Mouse (Mus musculus) forebrain, embryonic 10.5 days (tissue): ENCODE results near the gene Ggt5. TPM values are rescaled to one million over a fixed set of nuclear protein-coding genes. Genes with fewer than 3 reads are reported as not detected.

Experiments used
- DNase-seq: peaks from one replicate; pipeline ENCODE4 v3.0.0-alpha.2; 2017; ENCODE audit warnings: low spot score; ENCODE audit errors: extremely low spot score
- H3K27ac ChIP-seq: fragments of 300-500 bp; sonication (generic); 2 replicates; pipeline ENCODE4 v1.5.1; 2016; ENCODE audit warnings: mild to moderate bottlenecking
- H3K27me3 ChIP-seq: fragments of 300-500 bp; sonication (generic); 2 replicates; pipeline ENCODE4 v1.6.1; 2016; ENCODE audit warnings: mild to moderate bottlenecking; ENCODE audit not compliant: poor library complexity, severe bottlenecking
- H3K36me3 ChIP-seq: fragments of 300-500 bp; sonication (generic); replicated peaks from 2 replicates; pipeline ENCODE4 v1.6.1; 2016; ENCODE audit warnings: mild to moderate bottlenecking, moderate library complexity
- H3K4me1 ChIP-seq: fragments of 300-500 bp; sonication (generic); 2 replicates; pipeline ENCODE4 v1.6.1; 2016
- H3K4me3 ChIP-seq: fragments of 300-500 bp; sonication (generic); 2 replicates; pipeline ENCODE4 v1.5.1; 2016; ENCODE audit warnings: mild to moderate bottlenecking, moderate library complexity
- H3K9me3 ChIP-seq: fragments of 300-500 bp; sonication (generic); 2 replicates; pipeline ENCODE4 v1.6.1; 2016; ENCODE audit warnings: mild to moderate bottlenecking, moderate library complexity
- WGBS: fragments of 180-500 bp; shearing (Covaris S2); methylation state at CpG from one replicate; pipeline ENCODE4 v1.1.7; 2016; 5-methylcytosine and 5-hydroxymethylcytosine counted together
- polyA plus RNA-seq: library from polyadenylated mRNA; unstranded; fragments of >200 nt; fragmentation: Nextera tagmentation; extraction: Ambion mirVana; gene quantifications from 2 replicates; pipeline ENCODE4 v1.2.1, GENCODE M21; 2016

Ggt5 gene
- polyA plus RNA-seq, 1 experiment from 2014 or later = 0.97 TPM

DNA sequence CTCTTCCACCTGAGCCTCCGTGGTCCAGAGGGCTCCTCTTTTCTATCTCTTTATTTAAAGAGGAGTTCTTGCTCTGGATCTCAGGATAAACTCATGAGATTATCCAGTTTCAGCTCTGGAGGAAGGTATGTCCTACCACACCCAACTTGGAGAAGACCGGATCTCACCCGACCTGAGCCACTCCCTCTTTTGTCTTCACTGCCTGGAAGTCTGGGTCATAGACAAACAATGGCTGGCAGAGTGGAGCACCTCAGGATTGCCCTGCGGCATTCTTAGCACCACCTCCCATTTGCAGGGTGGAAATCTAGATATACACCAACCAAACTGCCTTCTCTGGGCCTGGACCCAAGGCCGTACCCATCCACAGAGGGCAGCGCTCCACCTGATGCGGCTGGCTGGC is 59.9 kb downstream of the Ggt5 start:
- Histone ChIP-seq H3K4me1 (peaks cover 8% of the 10 kb centered on the region), H3K9me3 (no peaks in the 10 kb centered on the region), H3K27ac (no peak overlapping the region), H3K4me3 (no peak overlapping the region), H3K36me3 (peaks cover 89% of the 10 kb centered on the region), H3K27me3 (no peaks in the 10 kb centered on the region)
- DNase-seq = no peak
- WGBS = 92% methylated on average over 7 of the region's 7 CpGs

DNA sequence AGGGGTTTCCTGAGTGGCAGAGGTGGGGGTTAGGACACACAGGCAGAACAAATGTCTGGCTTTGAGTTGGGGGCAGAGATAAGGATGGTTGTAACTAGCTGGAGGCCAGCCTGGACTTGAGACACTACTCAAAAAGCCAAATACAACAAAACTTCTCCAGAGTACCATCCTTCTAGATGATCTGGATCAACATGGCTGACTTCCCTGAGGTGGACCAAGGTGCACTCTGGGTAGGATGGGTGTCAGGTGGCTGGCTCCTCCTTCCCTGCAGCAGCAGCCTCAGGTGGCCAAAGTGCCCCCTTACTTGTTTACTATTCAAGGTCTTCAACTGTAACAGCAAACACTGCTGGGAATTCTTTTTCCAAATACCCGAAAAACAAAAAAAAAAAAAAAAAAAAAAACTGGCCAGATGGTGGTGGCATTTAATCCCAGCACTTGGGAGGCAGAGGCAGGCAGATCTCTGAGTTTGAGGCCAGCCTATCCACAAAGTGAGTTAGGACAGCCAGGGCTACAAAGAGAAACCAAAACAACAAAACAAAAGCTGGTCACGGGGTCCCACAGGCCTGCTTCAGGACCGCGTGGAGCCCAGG is 60.4 kb downstream of the Ggt5 start:
- H3K9me3 ChIP-seq = no peaks in the 10 kb centered on the region
- H3K36me3 ChIP-seq = peaks cover 94% of the 10 kb centered on the region
- H3K27me3 ChIP-seq = no peaks in the 10 kb centered on the region
- peaks cover 3% of the 10 kb centered on the region; the same call in 1 of the 2 replicates for H3K4me1 ChIP-seq
- WGBS = 91% methylated on average over 4 of the region's 4 CpGs
- no peak overlapping the region for H3K27ac ChIP-seq
- no peak for DNase-seq
- H3K4me3 ChIP-seq = no peak overlapping the region

DNA sequence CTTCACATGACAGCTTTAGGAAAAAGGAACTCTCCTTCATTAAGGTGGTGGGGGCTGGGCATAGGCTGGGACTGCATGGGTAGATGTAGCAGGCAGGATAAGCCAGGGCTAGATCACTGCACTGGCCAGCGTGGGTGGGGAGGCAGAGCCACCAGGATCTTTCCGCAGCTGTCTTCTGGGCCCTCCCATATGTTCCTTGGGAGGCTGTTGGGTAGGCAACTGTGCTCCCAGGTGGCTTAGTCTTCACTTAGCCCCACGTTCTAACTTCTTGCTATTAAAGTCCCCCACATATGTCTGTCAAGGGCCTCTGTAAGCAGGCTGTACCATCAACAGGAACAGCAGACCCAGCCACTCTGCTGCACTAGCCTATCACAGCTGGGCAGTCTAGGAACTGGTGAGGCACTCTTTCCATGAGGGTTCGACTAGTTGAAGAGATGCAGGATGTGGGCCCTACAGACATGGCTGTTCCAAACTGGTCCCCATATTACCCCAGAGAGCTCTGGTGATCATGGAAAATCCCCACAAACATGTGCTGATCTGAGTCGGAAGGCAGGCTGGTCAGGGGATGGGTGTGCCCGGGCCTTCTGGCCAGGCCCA is 61.3 kb downstream of the Ggt5 start:
- H3K4me3 ChIP-seq = no peak overlapping the region
- no peaks in the 10 kb centered on the region for H3K27me3 ChIP-seq
- peaks cover 100% of the 10 kb centered on the region for H3K36me3 ChIP-seq
- WGBS = 89% methylated on average over 6 of the region's 6 CpGs
- no peak for DNase-seq
- H3K27ac ChIP-seq = no peak overlapping the region
- H3K4me1 ChIP-seq = no peaks in the 10 kb centered on the region
- H3K9me3 ChIP-seq = no peaks in the 10 kb centered on the region

DNA sequence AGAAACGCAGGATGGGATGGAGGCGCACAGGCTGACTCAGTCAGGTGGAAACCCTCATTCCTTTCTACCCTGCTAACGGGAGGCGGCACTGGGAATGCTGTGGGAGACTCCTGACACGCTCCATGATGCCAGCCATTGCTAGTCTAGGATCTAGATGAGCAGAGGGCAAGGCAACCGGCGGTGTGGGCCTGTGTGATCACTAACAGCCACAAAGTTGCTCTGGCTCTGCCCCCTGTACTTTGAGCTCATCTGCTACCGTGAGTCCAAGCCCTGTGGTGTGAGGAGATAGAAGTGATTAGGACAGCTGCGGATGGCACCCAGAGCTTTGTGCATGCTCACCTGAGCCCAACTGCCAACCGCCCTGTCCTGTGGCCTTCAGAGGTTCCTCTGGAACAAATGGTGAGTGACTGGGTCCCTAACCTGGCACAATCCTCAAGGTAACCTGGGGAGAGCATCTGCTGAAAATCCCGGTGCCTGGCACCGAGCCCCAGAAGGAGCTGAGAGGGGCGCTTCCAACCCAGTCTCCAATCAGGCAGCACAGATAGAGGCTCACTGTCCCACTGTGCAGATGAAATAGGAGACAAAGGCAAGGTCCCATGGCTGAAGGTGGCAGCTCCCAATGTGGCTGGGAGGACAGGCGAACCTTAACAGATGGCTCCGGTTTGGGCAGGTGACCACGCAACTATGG is 62.4 kb downstream of the Ggt5 start:
- Histone ChIP-seq H3K9me3 (no peaks in the 10 kb centered on the region), H3K4me1 (no peaks in the 10 kb centered on the region), H3K36me3 (peaks cover 100% of the 10 kb centered on the region), H3K4me3 (no peak overlapping the region), H3K27ac (no peak overlapping the region), H3K27me3 (no peaks in the 10 kb centered on the region)
- no peak for DNase-seq
- 96% methylated on average over 16 of the region's 16 CpGs for WGBS

DNA sequence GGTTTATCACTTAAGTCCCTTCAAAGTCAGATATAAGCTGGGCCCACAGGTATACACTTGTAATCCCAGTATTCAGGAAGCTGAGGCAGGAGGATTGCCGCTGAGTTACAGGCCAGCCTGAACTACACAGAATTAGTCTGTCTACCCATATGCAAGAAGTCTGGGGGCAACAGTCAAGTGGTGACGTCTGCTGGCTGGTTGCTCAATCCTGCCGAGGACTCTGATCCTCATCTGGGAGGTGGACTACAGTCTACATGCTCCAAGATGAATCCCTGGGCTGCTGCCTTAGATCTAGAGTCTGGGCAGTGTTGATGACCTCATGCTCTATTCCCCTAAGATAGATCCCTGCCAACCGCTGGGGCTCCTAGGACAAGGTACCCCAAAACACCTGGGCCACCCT is 64.9 kb downstream of the Ggt5 start:
- Histone ChIP-seq H3K36me3 (peaks cover 100% of the 10 kb centered on the region), H3K9me3 (no peaks in the 10 kb centered on the region), H3K4me1 (no peaks in the 10 kb centered on the region), H3K27ac (no peak overlapping the region), H3K27me3 (no peaks in the 10 kb centered on the region), H3K4me3 (no peak overlapping the region)
- WGBS = 88% methylated on average over 4 of the region's 4 CpGs
- DNase-seq = no peak

DNA sequence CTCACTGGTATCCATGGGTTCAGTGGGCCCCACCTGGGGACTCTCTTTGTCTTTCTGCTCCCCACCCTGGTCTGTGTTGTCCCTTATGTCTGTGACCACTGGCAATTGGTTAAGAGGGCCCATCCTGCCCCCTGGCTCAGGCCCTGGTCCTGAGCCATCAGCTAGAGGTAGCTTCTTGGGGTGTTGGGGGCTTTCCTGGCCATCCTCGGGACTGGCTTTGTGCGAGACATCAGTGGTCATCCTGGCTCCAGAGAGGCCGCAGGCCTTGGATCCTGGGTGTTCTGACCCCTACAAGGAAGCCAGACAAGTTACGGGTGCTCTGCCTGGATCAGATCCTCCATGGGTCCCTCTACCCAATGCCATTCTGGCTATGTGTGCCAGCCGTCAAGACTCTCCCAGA is 68.0 kb downstream of the Ggt5 start:
- Histone ChIP-seq H3K27me3 (no peaks in the 10 kb centered on the region), H3K27ac (no peak overlapping the region), H3K4me3 (no peak overlapping the region), H3K9me3 (no peaks in the 10 kb centered on the region), H3K36me3 (peaks cover 99% of the 10 kb centered on the region), H3K4me1 (no peaks in the 10 kb centered on the region)
- WGBS = 91% methylated on average over 5 of the region's 5 CpGs
- DNase-seq = no peak

DNA sequence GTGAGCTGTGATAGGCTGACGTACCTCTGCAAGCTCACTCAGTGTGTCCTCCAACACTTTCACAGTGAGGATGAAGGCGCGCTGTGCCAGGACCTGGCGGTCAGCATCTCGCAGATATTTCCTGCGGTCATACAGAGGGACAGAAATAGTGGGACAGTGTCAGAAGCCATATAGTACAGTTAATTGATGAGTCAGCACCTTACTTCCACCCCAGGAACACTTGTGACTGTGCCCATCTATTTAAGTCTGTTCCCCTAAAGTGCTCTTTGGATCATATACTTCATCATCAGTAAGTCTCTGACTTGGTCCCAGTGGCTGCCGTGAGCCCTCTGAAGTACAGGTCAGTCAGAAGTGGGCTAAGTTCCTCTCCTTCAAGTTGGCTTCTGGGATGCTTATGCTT is 68.6 kb downstream of the Ggt5 start:
- Histone ChIP-seq H3K4me3 (no peak overlapping the region), H3K9me3 (no peaks in the 10 kb centered on the region), H3K4me1 (no peaks in the 10 kb centered on the region), H3K27ac (no peak overlapping the region), H3K36me3 (peaks cover 99% of the 10 kb centered on the region), H3K27me3 (no peaks in the 10 kb centered on the region)
- WGBS = 97% methylated on average over 7 of the region's 7 CpGs
- DNase-seq = no peak

DNA sequence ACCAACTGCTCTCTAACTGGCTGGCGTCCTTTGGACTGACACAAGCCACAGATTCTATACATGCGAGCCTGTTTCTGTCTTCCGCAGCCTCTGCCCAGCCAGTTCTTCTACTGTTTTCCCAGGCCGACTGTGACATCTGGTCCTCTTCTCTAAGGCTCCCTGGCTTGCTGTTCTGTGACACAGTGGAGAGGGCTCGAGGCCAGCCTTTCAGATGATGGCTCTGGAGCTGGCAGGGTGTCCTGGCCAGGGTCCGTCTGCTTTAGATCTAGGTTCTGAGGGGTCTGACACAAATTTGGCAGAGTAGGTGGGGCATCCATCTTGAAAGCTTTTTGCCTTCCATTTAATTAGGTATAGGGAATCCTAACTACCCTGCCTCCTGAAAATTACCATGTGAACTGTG is 72.2 kb downstream of the Ggt5 start:
- no peak overlapping the region for H3K4me3 ChIP-seq
- WGBS = 90% methylated on average over 6 of the region's 6 CpGs
- H3K9me3 ChIP-seq = no peaks in the 10 kb centered on the region
- no peak overlapping the region for H3K27ac ChIP-seq
- peaks cover 6% of the 10 kb centered on the region for H3K4me1 ChIP-seq
- DNase-seq = no peak
- H3K36me3 ChIP-seq = peaks cover 87% of the 10 kb centered on the region
- peaks cover 6% of the 10 kb centered on the region for H3K27me3 ChIP-seq

DNA sequence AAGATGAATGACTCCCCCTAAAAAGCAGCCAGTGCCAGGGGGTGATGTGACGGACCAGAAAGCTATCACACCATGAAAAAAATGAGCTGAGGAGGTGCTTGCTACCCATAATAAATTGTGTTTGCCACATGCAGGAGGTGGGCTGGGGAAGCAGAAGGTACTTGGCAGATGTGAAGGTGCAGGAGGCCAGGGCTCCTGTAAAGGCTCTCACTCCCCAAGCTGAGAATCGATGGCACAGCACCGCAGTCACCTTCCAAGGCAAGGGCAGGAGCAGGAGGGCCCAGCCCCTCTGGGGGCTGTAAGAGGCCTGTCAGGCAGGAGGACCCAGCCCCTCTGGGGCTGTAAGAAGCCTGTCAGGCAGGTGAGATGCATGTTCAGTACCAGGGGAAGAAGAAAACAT is 72.7 kb downstream of the Ggt5 start:
- Histone ChIP-seq H3K9me3 (no peaks in the 10 kb centered on the region), H3K27me3 (peaks cover 10% of the 10 kb centered on the region), H3K36me3 (peaks cover 82% of the 10 kb centered on the region), H3K27ac (no peak overlapping the region), H3K4me1 (peaks cover 11% of the 10 kb centered on the region), H3K4me3 (no peak overlapping the region)
- DNase-seq = no peak
- 91% methylated on average over 3 of the region's 3 CpGs for WGBS

DNA sequence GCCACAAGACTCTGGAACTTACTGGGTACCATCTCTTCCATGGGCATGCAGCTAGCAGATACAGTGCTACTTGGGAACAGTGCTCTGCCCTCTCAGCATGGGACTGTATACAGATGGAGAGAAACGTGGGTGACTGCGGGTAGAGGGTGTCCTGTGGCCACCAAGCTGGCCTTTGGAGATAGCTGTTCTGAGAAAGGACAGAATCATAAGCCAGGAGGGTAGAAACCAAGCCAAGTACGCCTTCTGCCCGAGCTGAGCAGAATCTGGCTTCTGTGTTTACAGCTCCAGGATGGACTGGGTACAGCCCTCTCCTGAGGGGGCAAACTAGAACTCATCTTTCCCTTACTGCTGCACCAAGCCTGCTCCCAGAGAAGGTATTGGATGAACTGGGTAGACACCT is 73.4 kb downstream of the Ggt5 start:
- no peak for DNase-seq
- WGBS = 89% methylated on average over 4 of the region's 4 CpGs

DNA sequence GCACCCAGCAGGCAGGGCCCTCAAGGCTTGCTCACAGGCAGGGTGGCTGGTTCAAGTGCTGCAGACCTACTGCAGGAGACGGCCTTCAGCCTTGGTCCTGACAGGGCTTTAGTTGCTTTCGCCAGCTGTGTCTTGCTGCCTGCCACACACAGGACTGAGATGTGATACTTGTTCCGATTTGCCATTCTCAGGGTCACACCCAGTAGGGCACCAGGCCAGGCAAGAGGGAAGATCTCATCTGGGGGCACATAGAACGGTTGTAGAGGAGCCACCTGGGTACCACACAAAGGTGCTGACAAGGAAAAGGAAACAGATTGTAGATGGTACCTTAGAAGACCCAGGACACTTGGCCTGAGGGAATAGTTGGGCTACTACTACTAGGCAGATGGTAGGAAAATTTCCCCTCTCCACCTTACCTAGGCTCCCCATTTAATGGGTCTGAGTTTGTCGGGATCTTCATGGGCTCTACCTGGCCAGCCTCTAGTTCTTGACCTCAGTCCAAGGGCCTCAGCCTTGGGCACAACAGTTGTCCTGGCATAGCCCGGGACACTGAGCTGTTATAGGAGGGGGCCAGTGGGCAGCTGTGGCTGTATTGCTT is 75.6 kb downstream of the Ggt5 start:
- Histone ChIP-seq H3K27ac (no peak overlapping the region), H3K36me3 (peaks cover 60% of the 10 kb centered on the region), H3K27me3 (peaks cover 39% of the 10 kb centered on the region), H3K4me3 (no peak overlapping the region), H3K4me1 (peaks cover 28% of the 10 kb centered on the region), H3K9me3 (no peaks in the 10 kb centered on the region)
- no peak for DNase-seq
- WGBS = 91% methylated on average over 6 of the region's 6 CpGs

More for the DNA sequence above, 73.4 kb downstream of the Ggt5 start:
- Histone ChIP-seq H3K27ac (no peak overlapping the region), H3K9me3 (no peaks in the 10 kb centered on the region), H3K27me3 (peaks cover 17% of the 10 kb centered on the region), H3K36me3 (peaks cover 75% of the 10 kb centered on the region), H3K4me3 (no peak overlapping the region), H3K4me1 (peaks cover 18% of the 10 kb centered on the region)

DNA sequence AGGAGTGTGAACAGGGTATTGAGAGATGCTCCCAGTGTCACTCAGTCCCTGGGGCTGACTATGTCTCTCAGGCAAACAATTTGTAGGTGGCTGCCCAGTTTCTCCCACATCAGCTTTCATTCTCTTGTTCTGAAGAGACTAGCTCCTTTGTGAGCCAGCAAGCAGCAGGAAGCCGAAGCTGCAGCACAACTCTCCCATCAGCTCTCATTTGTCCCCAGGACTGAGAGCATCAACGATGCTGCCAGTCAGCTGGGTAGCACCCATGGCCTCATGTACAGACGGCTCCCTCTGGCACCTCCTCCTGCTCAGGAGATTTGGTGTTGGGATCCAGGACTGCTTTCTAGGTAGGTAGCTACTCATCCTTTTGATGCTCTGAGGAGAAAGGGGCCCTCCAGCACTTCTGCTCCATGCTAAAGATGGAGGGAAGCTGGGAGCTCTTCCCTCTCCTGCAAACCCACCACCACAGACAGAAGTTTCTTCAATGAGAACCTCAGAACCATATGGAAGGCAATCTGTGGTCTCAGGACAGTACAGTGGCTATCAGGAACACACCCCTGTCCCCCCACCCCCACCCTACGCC is 77.4 kb downstream of the Ggt5 start:
- Histone ChIP-seq H3K4me3 (peak overlapping the region; percentile 72), H3K4me1 (peaks cover 28% of the 10 kb centered on the region), H3K27ac (peak overlapping the region; percentile 77; the same call in 1 of the 2 replicates), H3K36me3 (peaks cover 60% of the 10 kb centered on the region), H3K9me3 (no peaks in the 10 kb centered on the region), H3K27me3 (peaks cover 46% of the 10 kb centered on the region)
- WGBS = 36% methylated on average over 4 of the region's 4 CpGs
- DNase-seq = no peak
